Mouse (Mus musculus) liver, embryonic 16.5 days (tissue): ENCODE data around the gene Anapc5. TPM values are rescaled to one million over a fixed set of nuclear protein-coding genes. Genes with fewer than 3 reads are reported as not detected.

Experiments used
- ATAC-seq: fragments of 200-750 bp; cut with Nextera tagmentation; 2 replicates; pipeline ENCODE4 v1.8.0; 2017; ENCODE audit warnings: low read depth, mild to moderate bottlenecking, moderate number of reproducible peaks, moderate library complexity
- H3K27ac ChIP-seq: fragments of 300-500 bp; sonication (generic); 2 replicates; pipeline ENCODE4 v1.5.1; 2014; ENCODE audit warnings: mild to moderate bottlenecking, low read length
- H3K27me3 ChIP-seq: fragments of 300-500 bp; sonication (generic); 2 replicates; pipeline ENCODE4 v1.6.1; 2014; ENCODE audit warnings: low read depth, low read length, mixed read lengths; ENCODE audit not compliant: control insufficient read depth, insufficient read depth
- H3K36me3 ChIP-seq: fragments of 300-500 bp; sonication (generic); 2 replicates; pipeline ENCODE4 v1.6.1; 2014; ENCODE audit warnings: mild to moderate bottlenecking; ENCODE audit not compliant: control insufficient read depth, insufficient read depth
- H3K4me1 ChIP-seq: fragments of 300-500 bp; sonication (generic); 2 replicates; pipeline ENCODE4 v1.6.1; 2014; ENCODE audit warnings: low read depth, low read length, mixed read lengths; ENCODE audit not compliant: control insufficient read depth
- H3K4me2 ChIP-seq: fragments of 300-500 bp; sonication (generic); 2 replicates; pipeline ENCODE4 v1.6.1; 2014; ENCODE audit warnings: low read depth, low read length, mixed read lengths
- H3K4me3 ChIP-seq: fragments of 300-500 bp; sonication (generic); 2 replicates; pipeline ENCODE4 v1.5.1; 2014; ENCODE audit warnings: low read depth, mild to moderate bottlenecking, low read length
- H3K9ac ChIP-seq: fragments of 300-500 bp; sonication (generic); 2 replicates; pipeline ENCODE4 v1.6.1; 2014; ENCODE audit warnings: low read depth, low read length
- H3K9me3 ChIP-seq: fragments of 300-500 bp; sonication (generic); replicated peaks from 2 replicates; pipeline ENCODE4 v1.6.1; 2016; ENCODE audit warnings: low read length; ENCODE audit not compliant: control insufficient read depth
- WGBS: fragments of 180-500 bp; shearing (Covaris S2); extraction: QIAGEN DNeasy Blood & Tissue Kit; methylation state at CpG from one replicate; pipeline ENCODE4 v1.1.7; 2014; ENCODE audit not compliant: insufficient replicate concordance; 5-methylcytosine and 5-hydroxymethylcytosine counted together
- polyA plus RNA-seq: library from polyadenylated mRNA; unstranded; fragments of >200 nt; fragmentation: Nextera tagmentation; extraction: Ambion mirVana; gene quantifications from 2 replicates; pipeline ENCODE4 v1.2.1, GENCODE M21; 2015

The Anapc5 gene
- polyA plus RNA-seq, 1 experiment from 2014 or later = 199 TPM

DNA sequence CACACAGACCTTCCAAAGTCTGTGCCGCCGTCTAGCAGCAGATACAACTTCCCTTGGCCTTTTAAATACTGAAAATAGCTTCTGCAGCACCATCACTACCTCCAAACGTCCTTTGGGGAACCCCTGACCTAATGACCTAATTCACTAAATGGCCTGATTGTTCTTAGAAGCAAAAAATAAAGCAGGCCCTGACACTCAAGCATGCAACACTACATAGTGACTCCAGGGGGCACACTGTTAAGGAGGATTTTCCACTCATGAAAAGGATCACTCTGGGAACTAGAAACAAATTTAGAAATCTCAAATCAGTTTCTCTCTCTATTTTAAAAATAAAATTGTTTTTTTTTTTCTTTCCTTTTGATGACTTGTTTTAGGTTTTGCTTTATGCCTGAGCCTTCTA lies 15.6 kb downstream of the Anapc5 start:
- H3K4me2 ChIP-seq = no peak overlapping the region
- WGBS = 71% methylated on average over 3 of the region's 3 CpGs

DNA sequence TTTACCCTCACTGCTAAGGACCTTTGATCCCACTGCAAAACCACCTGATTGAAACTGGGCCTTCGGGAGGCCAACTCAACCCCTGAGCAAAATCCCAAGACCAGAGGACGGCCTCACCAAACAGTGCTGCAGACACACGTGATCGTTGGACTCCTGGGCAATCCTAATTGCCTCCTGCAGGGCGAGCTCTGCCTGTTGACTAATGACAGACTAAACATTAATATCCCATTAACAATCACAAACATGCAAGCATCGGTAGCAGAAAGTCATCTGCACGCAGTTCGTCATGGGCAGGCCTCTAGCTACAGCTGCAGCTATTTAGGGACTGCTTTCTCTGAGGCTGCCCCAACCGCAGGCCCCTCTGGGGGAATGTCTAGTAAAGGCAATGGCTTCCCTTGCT lies 18.4 kb downstream of the Anapc5 start:
- Histone ChIP-seq H3K9ac (no peak overlapping the region), H3K4me1 (peaks cover 24% of the 10 kb centered on the region), H3K27me3 (no peaks in the 10 kb centered on the region), H3K27ac (no peak overlapping the region; the same call in 1 of the 2 replicates), H3K4me2 (no peak overlapping the region), H3K9me3 (no peaks in the 10 kb centered on the region), H3K36me3 (peaks cover 74% of the 10 kb centered on the region), H3K4me3 (no peak overlapping the region)
- WGBS = 84% methylated on average over 9 of the region's 9 CpGs
- no peak for ATAC-seq

More for the DNA sequence above, 15.6 kb downstream of the Anapc5 start:
- no peak overlapping the region for H3K27ac ChIP-seq
- H3K4me3 ChIP-seq = no peak overlapping the region
- no peaks in the 10 kb centered on the region for H3K27me3 ChIP-seq
- no peak for ATAC-seq
- H3K36me3 ChIP-seq = peaks cover 53% of the 10 kb centered on the region
- H3K9ac ChIP-seq = no peak overlapping the region
- peaks cover 10% of the 10 kb centered on the region for H3K4me1 ChIP-seq
- no peaks in the 10 kb centered on the region for H3K9me3 ChIP-seq

DNA sequence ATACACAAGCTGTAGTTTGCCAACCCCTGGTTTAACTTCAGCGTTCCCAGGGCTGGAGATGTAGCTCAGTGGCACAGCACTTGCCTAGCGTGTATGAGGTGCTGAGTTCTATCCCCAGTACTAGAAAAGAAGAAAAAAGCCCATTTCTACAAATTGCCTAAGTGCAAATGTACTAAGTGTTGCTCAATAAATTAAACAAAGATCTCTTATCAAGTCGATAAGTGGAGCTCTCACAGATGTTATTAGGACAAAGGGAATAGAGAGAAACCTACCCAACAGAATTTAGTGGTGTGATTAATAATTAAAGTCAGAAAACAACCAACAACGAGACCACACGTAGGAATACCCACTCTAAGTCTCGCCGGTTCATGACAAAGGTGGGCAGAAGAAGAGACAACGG lies 19.5 kb downstream of the Anapc5 start:
- Histone ChIP-seq H3K27me3 (no peaks in the 10 kb centered on the region), H3K4me3 (no peak overlapping the region), H3K9ac (no peak overlapping the region), H3K4me1 (peaks cover 24% of the 10 kb centered on the region), H3K4me2 (no peak overlapping the region), H3K36me3 (peaks cover 73% of the 10 kb centered on the region), H3K27ac (peak overlapping the region; percentile 60), H3K9me3 (no peaks in the 10 kb centered on the region)
- no peak for ATAC-seq
- 86% methylated on average over 8 of the region's 8 CpGs for WGBS

DNA sequence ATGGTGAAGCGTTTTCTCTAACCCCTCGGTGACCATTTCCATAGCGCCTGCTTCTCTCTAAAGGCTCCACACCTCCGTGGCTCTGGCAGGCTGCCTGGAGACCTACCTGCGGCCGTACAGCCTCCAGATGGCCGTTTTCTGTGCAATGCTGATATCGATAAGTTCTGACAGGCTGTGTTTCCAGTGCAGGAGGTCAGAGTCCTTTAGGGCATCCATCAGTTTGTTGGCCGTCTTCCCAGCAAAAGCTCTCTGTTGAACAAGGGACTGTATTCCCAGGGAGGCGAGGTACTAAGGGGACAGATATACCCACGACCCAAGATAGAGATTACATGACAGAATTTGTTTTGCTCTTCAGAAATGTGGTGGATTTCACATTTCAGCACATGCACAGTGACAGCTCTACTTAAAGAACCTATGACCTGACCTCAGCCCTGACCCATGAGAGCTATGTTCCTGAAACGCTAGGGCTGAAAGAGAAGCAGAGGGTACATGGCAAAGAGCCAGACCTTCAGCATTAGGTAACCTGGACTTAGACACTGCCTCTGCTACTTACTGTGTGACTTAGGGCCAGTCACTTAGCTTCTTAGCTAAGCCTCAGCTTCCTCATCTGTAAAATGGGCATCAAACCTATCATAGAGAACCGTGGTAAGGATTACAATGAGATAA lies 20.7 kb downstream of the Anapc5 start:
- H3K4me3 ChIP-seq = no peak overlapping the region
- H3K27me3 ChIP-seq = no peaks in the 10 kb centered on the region
- H3K9me3 ChIP-seq = no peaks in the 10 kb centered on the region
- peak; percentile 67 for ATAC-seq
- 72% methylated on average over 13 of the region's 13 CpGs for WGBS
- peak overlapping the region; percentile 60 for H3K27ac ChIP-seq
- H3K9ac ChIP-seq = no peak overlapping the region
- H3K4me2 ChIP-seq = no peak overlapping the region
- H3K4me1 ChIP-seq = peaks cover 24% of the 10 kb centered on the region
- H3K36me3 ChIP-seq = peaks cover 68% of the 10 kb centered on the region

DNA sequence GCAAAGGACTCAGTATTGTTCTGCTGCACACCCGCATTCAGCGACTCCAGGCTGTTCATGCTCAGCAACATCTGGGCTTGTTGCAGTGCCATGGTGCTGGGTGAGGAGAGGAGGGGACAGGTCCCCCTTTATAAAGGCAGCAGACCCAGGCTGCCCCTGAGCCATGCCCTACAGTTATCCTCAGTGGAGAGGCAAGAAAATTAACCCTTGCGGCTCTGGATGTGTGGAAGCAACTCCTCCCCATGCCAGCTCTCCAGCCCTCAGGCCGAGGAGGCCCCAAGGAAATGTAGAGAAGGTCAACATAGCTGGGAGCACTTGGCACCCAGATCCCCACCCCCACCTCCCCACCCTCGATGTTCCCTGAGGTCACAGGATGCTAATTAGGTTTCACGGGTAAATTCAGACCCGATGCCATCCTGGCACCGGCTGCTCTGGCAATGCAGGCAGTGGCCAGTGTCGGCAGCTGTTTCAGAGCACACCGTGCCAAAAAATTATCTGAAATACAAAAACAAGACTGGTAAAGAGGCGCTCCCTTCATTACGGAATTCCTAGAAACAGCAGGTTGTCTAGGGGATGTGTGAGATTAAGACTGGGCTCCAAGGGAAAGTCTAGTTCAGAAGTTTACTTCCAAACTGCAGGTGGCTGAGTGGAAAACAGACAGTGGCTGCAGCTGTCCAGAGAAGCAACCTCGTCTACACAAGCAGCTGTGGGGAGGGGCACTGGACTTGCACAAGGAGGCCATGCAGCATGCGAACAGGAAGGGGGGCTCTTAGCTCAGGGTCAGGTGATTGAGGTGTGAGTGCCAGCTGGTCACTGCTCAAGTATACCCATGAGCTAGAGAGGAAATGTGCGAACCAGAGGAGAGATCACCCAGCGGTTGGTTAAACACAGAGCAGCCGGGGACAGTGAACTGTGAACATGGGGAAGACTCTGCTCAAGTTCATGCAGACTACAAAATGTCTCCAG lies 21.5 kb downstream of the Anapc5 start:
- Histone ChIP-seq H3K4me1 (peaks cover 24% of the 10 kb centered on the region), H3K36me3 (peaks cover 65% of the 10 kb centered on the region), H3K9ac (no peak overlapping the region), H3K27me3 (no peaks in the 10 kb centered on the region), H3K4me2 (no peak overlapping the region), H3K4me3 (no peak overlapping the region), H3K27ac (peak overlapping the region; percentile 60), H3K9me3 (no peaks in the 10 kb centered on the region)
- ATAC-seq = no peak
- 83% methylated on average over 17 of the region's 17 CpGs for WGBS

DNA sequence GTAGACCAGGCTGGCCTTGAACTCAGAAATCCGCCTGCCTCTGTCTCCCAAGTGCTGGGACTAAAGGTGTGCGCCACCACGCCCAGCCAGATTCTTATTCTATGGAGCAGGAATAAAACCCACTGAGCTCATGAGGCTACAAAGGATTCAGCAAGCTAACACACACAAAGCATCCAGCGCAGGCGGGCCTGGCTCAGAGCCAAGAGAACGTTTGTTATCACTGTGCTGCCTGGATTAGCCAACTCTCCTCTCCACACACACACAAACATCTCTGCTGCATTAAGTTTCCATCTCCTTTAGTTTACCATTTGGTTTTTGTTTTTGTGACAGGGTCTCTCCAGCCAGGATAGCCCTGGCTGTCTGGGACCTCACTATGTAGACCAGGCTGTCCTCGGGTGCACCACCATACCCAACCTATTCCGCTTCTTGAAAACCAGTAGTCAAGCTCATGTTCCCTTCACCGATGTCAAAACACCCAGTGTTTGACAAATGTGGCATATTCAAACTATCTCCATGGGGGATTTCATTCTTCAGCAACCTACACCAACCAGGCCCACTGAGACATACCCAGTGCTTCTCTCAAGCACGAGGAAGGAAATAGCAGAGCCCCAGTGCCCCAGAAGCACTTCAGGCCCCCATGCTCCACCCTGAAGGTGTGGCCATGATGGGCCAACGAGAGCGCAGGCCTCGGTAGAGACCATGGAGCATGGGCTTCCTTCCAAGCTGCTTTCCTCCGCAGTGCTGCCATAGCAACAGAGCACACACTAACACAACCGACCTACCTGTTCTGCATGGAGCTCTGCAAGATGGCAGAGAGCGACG lies 22.4 kb downstream of the Anapc5 start:
- Histone ChIP-seq H3K9ac (no peak overlapping the region), H3K27ac (peak overlapping the region; percentile 60), H3K9me3 (no peaks in the 10 kb centered on the region), H3K36me3 (peaks cover 64% of the 10 kb centered on the region), H3K4me2 (peak overlapping the region; percentile 21; the same call in 1 of the 2 replicates), H3K4me1 (peaks cover 24% of the 10 kb centered on the region), H3K4me3 (no peak overlapping the region), H3K27me3 (no peaks in the 10 kb centered on the region)
- 49% methylated on average over 17 of the region's 17 CpGs for WGBS
- ATAC-seq = peak; percentile 68

- peaks cover 69% of the 10 kb centered on the region for H3K36me3 ChIP-seq
- ATAC-seq = no peak
- H3K4me3 ChIP-seq = no peak overlapping the region
- H3K27me3 ChIP-seq = no peaks in the 10 kb centered on the region
- no peaks in the 10 kb centered on the region for H3K9me3 ChIP-seq
- no peak overlapping the region for H3K9ac ChIP-seq
- H3K4me2 ChIP-seq = no peak overlapping the region
- H3K27ac ChIP-seq = peak overlapping the region; percentile 31; the same call in 1 of the 2 replicates
- 82% methylated on average over 3 of the region's 3 CpGs for WGBS
- peaks cover 24% of the 10 kb centered on the region for H3K4me1 ChIP-seq
These were observed 23.3 kb downstream of the Anapc5 start for GRCm38 (mm10) chr5:122797866-122798265.

DNA sequence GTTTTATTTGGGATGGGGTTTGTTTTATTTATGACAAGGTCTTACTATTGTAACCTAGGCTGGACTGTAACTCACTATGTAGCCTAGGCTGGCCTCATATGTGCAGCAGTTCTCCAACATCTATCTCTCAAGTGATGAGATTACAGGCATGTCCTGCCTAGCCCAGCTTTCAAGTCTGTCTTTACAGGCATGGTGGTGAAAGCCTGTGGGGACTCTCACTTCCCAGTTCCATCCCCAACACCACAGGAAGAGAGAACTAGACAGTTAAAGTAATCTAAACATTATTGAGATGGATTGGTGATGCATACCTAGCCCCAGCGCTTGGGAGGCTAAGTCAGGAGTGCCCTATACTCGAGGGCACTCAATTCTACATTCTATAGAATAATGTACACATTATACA lies 32.4 kb downstream of the Anapc5 start:
- H3K27ac ChIP-seq = no peak overlapping the region
- peaks cover 40% of the 10 kb centered on the region for H3K36me3 ChIP-seq
- H3K4me1 ChIP-seq = no peaks in the 10 kb centered on the region; the same call in 1 of the 2 replicates
- ATAC-seq = no peak
- no peak overlapping the region for H3K4me3 ChIP-seq
- no peak overlapping the region for H3K9ac ChIP-seq
- no peaks in the 10 kb centered on the region for H3K9me3 ChIP-seq
- WGBS = 83% methylated on average over 2 of the region's 2 CpGs
- no peaks in the 10 kb centered on the region for H3K27me3 ChIP-seq
- H3K4me2 ChIP-seq = no peak overlapping the region
